Mouse (Mus musculus) lung, adult 2 months (tissue): Measurements from ENCODE around the gene Vti1a.

ENCODE experiments used
- CTCF ChIP-seq: fragments of 200-500 bp; IDR thresholded peaks from 2 replicates; pipeline ENCODE4 v1.5.1; 2011; ENCODE audit warnings: mild to moderate bottlenecking, low read length, control low read depth; ENCODE audit not compliant: insufficient read depth
- POLR2A ChIP-seq: fragments of 200-500 bp; IDR thresholded peaks from 2 replicates; pipeline ENCODE4 v1.6.1; 2011; ENCODE audit warnings: low read depth, mild to moderate bottlenecking, control low read depth, low read length, borderline replicate concordance; ENCODE audit errors: extremely low read depth

- TF ChIP-seq CTCF (no peak), POLR2A (no peak)
Observed at GRCm38 (mm10) chr19:55295075-55295474, 21.0 kb upstream of the Vti1a start.
